Mouse (Mus musculus): ENCODE measurements around the gene Iqcj. TPM values are rescaled to one million over a fixed set of nuclear protein-coding genes. Genes with fewer than 3 reads are reported as not detected.

The Iqcj gene
- total RNA-seq, 2 experiments from 2014 or later: not detected

GRCm38 (mm10) chr3:67954459-67955065 is 62.5 kb downstream of the Iqcj start:
- DNase-seq: no peak

- DNase-seq: no peak
Observed at GRCm38 (mm10) chr3:67959672-67960071, 67.7 kb downstream of the Iqcj start.

- DNase-seq: no peak
Observed at GRCm38 (mm10) chr3:67960133-67960532, 68.1 kb downstream of the Iqcj start.

GRCm38 (mm10) chr3:67960727-67961126 is 68.7 kb downstream of the Iqcj start:
- no peak for DNase-seq

- DNase-seq: no peak
Observed at GRCm38 (mm10) chr3:67961934-67962639, 70.1 kb downstream of the Iqcj start.

GRCm38 (mm10) chr3:67974340-67974998 is 82.4 kb downstream of the Iqcj start:
- no peak for DNase-seq

- DNase-seq: no peak
Observed at GRCm38 (mm10) chr3:67980006-67980405, 88.0 kb downstream of the Iqcj start.

- DNase-seq: no peak
Observed at GRCm38 (mm10) chr3:67983329-67983728, 91.3 kb downstream of the Iqcj start.

GRCm38 (mm10) chr3:68002415-68002814 is 110.4 kb downstream of the Iqcj start:
- DNase-seq: no peak

GRCm38 (mm10) chr3:68012342-68012741 is 120.3 kb downstream of the Iqcj start:
- no peak for DNase-seq

- no peak for DNase-seq
Observed at GRCm38 (mm10) chr3:68015786-68016185, 123.8 kb downstream of the Iqcj start.

GRCm38 (mm10) chr3:68019401-68019800 is 127.4 kb downstream of the Iqcj start:
- DNase-seq: no peak

GRCm38 (mm10) chr3:68036097-68036496 is 144.1 kb downstream of the Iqcj start:
- DNase-seq: no peak

GRCm38 (mm10) chr3:68042951-68043350 is 150.9 kb downstream of the Iqcj start:
- no peak for DNase-seq

GRCm38 (mm10) chr3:68045475-68046416 is 153.7 kb downstream of the Iqcj start:
- DNase-seq: peak; percentile 41

- peak; percentile 5 for DNase-seq
Observed at GRCm38 (mm10) chr3:68053538-68053937, 161.5 kb downstream of the Iqcj start.

GRCm38 (mm10) chr3:68055071-68055470 is 163.1 kb downstream of the Iqcj start:
- DNase-seq: peak; percentile 8

- DNase-seq: peak; percentile 88
Observed at GRCm38 (mm10) chr3:68056373-68057275, 164.6 kb downstream of the Iqcj start.

- DNase-seq: peak; percentile 28
Observed at GRCm38 (mm10) chr3:68059162-68059800, 167.3 kb downstream of the Iqcj start.

- peak; percentile 78 for DNase-seq
Observed at GRCm38 (mm10) chr3:68064731-68065130, 172.7 kb downstream of the Iqcj start, which contains the start of gene Schip1. Gene Schip1, plus strand, starts transcription at chr3:68064802.

All from adrenal gland, postnatal 10 days (tissue).